Mouse (Mus musculus): ENCODE measurements at regions not wholly inside any gene's neighbourhood (a gene's known extent, or its start where the extent isn't known, plus 50 kb on each side); places are given as distances from the start of the nearest gene placed in this dataset.
A peak's percentile ranks its signal among the peaks of the same experiment; 100 is the strongest.

DNA sequence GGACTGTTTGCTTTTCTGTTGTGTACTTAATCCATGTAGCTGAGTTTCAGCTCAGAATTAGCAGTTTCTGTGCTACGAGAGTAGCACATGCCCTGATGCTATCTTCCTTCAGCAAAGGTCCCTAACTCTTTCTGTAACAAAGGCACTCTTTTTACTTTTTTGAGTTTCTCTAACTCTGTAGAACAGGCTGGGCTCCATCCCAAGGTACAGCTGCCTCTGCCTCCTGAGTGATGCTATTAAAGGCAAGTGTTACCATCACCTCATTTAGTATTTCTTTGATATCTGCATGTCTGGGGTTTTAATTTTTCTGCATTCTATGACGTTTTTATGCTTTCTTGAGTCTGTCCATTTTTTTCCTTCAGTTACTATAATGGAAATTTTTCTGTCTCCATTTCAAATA lies 853.9 kb downstream of the Edem1 start:
- DNase-seq (ENCODE audit: extremely low spot score in 1 of 2, low spot score in 1 of 2), result peak in 1 of 2 experiments; percentile 3

DNA sequence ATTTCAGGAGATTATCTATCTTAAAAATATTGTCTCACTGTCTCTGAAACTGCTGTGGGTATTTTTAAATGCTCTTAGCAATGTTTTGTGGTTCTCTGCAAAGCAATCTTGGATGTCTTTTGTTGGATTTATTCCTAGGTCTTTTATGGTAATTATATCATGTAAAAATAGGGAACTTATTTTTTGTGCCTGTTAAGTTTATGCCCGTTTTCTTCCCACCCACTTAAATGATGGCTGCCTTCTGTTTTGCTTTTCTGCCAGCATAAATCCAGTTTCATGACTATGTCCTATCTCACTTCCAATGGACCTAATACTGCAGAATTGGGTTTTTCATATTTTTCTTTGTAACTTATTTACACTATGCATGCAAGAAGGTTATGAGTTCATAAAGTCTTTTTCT lies 901.6 kb downstream of the Edem1 start:
- peak; percentile 20 to 46 for DNase-seq (ENCODE audit: extremely low spot score in 1 of 2, low spot score in 1 of 2)

DNA sequence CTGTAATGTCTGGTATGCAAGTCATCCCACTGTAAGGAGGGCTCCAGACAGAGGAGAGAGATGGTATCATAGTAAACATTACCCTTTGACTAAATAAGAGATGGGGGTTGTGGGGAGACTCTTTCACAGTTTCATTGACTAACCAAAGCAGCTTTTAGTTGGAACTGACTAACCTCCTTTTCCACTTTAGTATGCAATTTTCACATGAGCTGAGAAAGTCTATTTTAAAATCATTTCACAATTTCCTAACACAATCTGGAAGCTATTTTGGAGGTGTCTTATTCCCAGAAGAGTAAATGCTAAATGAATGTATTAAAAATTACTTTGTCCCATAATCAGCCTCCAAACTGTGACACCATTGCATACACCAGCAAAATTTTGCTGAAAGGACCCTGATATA lies 904.7 kb upstream of the Grm7 start:
- peak; percentile 17 to 43 for DNase-seq (ENCODE audit: extremely low spot score in 1 of 2, low spot score in 1 of 2)

Measured in frontal cortex, adult 2 months (tissue).